Mouse (Mus musculus): ENCODE data around the gene Aspdh.

The Aspdh gene

GRCm38 (mm10) chr7:44501563-44502115 is 36.4 kb downstream of the Aspdh start:
- peak; percentile 72 to 82 for DNase-seq

- DNase-seq, result no peak
Measured at GRCm38 (mm10) chr7:44507491-44507890, 42.3 kb downstream of the Aspdh start.
